Mouse (Mus musculus) urinary bladder, postnatal 4 days (tissue): Measurements from ENCODE around the gene Slc35e3.

Source experiments
- DNase-seq, 2 experiments: peaks; one replicate each; pipeline ENCODE4 v3.0.0; 2021 to 2022; ENCODE audit warnings: low spot score in 2 of 2

The Slc35e3 gene

DNA sequence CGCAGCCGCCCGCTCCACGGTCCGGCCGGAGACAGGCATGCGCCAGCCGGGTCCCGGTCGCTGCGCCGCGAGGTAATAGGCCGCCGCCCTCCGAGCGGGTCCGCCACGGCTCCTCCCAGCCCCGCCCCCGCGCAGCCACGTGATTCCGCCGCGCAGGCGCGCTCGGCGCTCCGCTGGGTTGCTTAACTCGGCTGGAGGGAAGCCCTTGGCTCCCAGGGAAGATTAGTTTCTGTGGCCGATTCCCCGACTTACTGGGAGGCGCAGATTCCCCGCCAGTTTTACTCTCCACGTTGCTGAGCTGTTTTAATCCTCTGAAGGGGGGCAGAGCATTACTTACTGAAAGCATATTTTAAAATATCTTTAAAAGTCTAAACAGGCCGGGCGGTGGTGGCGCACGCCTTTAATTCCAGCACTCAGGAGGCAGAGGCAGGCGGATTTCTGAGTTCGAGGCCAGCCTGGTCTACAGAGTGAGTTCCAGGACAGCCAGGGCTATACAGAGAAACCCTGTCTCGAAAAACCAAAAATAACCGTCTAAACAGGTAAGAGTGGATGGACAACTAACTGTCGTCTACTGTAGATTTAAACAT lies at the start of gene Slc35e3:
Gene Slc35e3 (minus strand): TSS at position 69 of the 587 bp plus-strand sequence.
- DNase-seq, result peak; percentile 96 to 97

DNA sequence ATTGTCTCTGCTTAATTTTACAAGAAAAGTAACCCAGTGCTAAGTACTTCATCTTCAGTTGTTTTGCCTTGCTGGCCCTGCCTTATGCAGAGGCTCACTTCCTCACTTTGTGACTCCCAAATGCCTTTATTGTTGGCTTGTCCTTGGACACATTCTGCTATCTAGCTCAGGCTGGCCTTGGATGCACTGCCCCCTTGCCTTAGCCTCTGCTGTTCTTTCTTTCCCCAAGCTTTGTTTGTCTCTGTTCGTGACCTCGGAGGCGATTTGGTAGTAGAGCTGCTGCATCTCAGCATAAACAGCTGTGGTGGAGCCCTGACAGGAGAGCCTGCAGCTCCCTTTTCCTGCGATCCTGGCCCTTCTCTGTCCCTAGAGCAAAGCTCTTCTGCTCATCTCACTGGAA lies 49.0 kb upstream of the Slc35e3 start:
- DNase-seq, result peak in 1 of 2 experiments; percentile 20

DNA sequence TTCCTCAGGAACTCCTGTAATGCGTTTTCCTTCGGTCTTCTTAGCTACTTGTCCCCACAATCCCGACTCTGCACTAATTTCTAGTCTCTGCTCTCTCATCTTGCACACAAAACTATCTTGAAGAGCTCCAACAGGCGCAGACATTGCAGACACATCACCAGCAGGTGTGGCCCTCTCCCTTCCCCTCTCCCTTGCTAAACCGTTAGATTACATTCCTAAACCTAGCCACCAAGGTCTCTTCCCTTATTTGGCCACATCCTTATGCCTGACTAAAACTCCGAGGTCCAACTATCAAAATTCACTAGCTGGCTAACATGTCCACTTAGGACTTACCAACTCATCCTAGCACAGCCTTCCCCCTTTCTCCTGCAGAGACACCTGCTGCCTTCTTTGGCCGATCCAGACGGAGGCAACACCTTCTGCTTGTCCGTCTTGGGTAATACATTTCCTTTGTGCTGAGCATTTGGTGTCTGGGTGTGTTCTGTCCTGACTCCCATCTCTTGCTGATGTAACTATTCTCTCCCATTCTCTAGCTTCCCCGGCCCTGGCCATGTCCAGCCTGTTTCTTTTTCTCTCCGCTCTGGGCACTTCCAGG lies 47.4 kb upstream of the Slc35e3 start:
- DNase-seq, result peak in 1 of 2 experiments; percentile 35

DNA sequence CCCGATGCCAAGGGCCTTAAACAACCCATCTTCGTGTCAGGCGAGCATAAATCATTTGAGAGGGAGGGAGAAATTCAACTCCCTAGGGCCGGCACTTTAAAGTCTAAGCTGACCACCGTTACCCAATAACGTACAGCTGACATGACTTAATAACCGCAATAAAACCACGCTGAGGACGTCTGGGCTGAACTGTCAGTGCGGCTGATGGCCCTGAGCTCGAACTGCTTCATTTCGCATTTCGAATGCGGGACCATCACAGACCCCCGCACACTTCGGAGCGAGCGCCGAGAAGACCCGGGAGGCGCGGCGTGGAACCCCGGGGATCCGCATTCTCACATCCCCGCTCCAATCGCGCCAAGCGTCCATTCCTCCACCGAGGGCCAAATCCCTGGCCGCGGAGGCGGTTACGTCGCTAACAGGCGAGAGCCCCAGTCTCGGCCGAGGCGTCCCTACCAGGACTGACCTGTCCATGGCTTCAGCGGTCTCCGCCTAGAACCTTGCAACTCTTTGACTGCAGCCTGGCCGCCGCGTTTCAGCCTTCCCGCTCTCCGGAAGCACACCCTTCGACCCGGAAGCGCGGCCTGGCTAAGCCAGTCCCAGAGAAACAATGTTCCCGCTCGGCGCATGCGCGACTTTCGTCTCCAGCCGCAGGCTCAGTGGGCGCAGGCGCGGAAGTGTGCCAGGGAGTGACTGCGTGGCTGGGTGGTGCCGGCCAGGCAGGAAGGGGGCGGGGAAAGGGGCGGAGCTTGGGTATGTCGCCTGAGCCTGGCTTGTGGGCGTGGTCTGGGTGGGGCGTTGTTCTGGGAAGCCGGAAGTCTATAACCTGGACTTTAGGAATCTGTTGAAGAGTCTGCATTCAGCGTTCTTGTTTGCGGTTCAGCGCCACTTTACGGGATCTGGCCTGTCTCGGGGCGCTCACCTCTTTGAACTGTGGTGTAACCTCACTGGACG lies 46.3 kb upstream of the Slc35e3 start, which contains the start of gene Nup107:
Gene Nup107 (minus strand): TSS at position 565 of the 951 bp plus-strand sequence.
- peak; percentile 100 for DNase-seq

DNA sequence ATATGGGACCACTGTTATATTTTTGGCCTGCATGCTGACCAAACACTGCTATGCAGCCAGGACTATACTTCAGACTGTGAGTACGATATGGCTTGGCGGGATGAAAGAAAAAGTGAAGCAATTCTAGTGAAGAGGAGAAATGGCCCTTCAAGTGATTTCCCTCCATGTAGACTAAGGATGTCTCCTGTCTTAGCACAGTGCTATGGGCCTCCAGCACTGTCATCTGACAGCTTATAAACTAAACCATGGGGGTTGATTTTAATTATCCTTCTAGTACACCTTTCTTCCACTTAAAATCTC lies 45.0 kb upstream of the Slc35e3 start:
- no peak for DNase-seq

DNA sequence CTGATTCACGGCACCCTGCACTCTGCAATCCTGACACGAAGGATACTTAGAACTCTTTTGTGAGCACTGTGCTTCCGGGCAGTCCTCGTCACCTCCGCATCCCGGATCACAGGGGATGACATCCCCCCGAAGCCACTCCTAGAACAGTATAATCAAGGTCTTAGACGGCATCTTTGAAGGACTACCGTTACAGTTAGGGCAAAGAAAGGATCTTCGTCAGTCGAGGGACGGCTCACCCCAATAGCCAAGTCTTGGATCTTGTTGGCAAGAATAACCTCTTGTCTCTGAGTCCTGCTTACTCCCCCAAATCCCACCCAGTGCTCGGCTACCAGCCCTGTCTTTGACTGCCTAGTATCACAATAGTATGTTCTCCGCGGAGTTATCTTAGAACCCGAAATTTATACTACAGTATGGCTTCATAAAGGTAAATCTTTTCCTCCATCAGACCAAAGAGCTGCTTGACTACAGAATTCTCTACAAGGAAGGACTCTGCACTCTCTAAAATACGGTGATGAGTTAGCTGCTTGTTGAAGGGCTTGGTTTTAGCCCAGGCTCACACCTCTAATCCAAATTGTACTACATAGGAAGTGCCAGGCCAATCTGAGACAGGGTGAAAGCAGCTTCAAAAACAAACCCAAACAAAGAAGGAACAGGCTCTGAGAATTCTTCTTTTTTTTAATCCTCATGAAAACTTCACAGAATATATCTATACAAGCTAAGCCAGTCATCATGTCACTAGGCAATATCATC lies 44.4 kb upstream of the Slc35e3 start:
- DNase-seq, result no peak

DNA sequence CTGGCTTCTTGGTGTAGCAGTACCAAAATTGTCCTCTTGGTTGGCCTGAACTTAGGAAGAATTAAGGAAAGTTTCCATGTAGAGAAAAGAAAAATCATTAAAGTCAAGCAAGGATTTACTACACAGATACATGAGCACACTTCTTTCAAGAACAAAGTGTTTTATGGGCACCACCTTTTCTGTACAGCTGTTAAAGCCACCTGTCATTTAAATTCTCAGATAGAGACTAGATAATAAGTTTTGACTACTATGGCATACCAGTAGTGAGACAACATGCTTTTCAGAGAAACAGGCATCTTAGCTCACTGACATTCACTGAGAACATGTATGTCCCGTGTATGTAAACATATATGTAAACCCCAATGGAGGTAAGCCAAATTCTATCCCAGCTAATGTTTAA lies 43.8 kb upstream of the Slc35e3 start:
- DNase-seq, result no peak

DNA sequence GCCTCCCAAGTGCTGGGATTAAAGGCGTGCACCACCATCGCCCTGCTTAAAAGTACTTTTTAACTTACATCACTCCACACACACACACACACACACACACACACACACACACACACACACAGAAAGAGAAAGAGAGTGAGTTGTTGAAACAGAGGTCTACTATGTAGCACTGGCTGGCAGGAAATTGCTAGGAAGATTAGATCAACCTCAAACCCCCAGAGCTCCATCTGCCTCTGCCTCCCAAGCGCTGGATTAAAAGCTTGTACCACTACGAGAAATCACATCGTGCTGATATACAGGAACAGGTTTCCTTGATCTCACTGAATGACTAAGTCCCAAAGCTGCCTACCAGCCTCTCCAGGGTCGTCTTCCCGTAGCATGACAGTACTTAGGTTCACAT lies 38.5 kb upstream of the Slc35e3 start:
- no peak for DNase-seq

DNA sequence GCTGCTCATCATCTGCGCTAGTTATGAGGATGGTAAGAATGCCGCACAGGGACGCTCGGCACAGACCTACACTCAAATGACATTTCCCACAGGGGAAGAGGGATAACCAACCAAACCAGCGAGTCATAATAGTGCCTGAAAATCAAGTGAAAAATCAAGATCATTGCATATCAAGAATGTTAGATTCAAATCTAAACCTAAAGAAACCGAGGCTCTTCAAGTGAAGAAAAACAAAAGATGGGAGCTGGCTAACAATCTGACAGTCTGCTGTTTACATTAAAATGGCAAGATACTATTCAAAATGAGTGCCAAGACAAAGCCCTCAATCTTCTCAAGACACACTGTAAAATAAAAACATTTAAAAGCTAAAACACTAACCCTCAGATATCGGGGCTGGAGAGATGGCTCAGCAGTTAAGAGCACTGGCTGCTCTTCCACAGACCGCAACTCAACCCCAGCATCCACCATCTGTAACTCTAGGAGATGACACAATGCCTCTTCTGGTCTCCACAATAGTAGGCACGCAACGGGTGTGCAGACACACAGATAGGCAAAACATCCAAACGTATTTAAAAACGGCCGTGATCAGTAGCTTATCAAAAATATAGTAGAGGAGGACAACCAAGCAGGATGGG lies 37.7 kb upstream of the Slc35e3 start:
- no peak for DNase-seq

DNA sequence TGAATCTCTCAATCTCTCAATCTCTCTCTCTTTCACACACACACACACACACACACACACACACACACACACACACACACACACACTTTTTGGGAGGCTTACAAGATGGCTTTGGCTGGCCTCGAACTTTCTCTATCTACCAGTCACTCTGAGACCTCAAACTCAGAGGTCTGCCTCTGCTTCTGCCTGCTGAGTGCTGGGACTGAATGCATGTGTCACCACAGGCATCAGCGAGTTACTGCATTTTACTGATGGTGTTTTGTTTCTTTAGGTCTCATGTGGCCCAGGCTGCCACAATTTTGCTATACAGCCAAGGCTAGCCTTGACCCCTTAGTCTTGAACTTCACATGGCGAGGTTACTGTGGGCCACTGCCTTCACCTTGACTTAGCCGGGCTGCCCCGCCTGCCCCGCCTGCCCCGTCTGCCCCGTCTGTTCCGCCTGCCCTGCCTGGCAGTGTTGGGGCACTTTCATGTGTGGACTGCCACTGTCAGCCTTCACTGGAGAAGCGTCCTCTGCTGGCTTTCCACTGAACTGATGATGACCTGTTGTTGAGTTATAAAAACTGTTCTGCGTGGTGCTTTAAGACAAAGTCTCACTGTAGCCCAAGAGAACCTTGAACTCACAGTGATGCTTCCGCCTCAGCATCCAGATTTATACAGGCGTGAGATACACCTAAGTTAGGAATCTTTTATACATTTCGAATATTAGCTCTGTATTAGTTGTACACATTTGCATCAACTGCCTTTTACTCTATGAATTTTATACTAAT lies 36.5 kb upstream of the Slc35e3 start:
- DNase-seq, result no peak

DNA sequence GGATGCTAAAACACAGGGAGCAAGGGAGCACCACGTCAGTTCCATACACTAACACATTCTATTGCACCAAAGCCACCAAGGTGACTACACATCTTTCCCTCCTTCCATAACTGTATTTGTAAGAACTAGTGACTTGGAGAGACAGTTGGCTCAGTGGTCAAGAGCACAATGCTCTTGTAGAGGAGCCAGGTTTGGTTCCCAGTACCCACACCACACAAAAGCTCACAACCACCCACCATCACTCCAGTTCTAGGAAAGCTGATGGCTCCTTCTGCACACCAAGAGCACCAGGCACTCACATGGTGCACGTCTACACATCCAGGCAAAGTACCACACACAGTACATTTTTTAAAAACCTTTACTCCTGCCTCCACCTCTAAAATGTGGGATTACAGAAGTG lies 35.9 kb upstream of the Slc35e3 start:
- DNase-seq, result no peak

DNA sequence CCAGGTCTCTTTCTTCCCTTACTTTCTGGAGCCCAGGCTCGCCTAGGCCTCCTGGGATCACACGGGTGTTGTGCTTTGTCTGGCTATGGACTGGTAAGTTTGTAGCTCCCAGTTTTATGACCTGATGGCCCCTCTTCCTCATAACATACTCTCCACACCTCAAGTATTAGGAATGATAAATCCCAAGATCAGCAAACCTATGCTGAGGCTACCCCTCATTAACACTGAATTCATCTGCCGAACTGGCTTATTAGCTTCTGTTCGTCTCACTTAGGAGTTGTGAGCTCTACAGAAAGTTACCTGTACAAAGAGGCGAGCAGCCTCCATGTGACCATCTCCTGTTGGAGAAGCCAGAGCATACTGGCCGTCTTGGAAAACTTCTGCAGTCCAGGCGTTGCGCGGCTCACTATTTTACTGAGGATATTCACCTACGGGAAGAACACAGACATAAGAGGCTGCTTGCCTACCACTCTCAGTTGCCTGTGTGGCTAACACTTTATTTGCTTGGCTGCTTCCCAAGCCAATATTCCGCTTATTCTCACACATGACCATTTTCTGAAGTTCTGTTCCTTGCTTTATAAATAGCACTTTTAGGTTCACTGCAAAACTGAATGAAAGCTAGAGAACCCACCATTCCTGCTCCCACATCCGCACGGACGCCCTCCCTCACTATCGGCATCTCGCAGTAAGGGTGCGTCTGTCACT lies 35.0 kb upstream of the Slc35e3 start:
- DNase-seq, result no peak

DNA sequence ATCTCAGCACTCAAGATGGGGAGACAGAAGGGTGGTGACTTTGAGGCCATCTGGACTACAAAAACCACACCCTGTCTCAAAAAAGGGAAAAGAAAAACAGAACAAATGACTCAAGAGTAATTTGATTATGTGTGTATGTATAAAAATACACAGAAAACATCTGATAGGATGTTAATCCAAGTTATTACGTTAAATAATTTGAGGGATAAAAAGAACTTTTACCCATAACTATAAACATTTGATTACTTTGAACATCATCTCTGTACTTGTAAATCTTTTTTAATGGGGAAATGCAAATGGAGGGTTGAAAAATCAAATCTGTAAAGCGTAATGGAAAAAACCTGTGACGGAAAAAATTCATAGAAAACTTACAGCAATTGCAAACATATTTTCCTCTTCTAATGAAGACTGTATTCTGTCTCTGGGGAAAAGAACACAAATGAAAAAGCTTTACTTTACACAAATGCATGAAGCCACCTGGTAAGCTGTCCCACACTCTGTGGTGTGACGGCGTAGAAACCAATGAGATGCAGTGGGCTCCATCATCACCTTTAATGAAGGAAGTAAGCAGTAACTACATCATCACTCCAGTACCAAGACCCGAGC lies 34.2 kb upstream of the Slc35e3 start:
- no peak for DNase-seq

DNA sequence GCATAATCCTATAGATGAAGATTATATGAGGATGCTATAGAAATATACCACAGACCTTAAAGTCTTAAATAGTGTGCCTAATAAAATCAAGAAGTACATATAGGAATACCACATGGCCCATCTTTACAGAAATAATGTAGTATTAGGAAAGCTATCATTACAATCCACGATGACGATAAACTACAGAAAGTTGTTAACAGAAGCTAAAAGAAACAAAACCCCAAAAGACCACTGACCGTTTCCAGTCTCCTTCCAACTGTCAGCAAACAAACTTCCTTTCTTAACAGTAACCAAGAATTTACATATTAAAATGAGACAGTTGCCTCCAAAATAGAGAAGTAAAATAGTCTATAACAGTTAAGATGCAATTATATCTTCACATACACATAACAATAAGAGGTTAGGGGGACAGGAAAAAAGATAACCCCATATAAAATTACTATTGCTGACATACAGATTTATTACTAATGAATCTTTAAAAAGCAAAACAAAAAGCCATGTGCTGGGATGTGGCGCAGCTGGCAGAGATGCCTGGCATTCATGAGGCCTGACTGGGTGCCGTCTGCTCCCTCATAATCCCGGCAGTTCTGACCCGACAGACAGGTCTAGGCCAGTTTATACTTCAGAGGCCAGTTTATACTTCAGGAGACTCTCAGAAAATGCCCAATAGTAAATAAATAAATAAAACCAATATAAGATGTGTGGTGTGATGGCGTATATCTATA lies 33.6 kb upstream of the Slc35e3 start:
- DNase-seq, result no peak

DNA sequence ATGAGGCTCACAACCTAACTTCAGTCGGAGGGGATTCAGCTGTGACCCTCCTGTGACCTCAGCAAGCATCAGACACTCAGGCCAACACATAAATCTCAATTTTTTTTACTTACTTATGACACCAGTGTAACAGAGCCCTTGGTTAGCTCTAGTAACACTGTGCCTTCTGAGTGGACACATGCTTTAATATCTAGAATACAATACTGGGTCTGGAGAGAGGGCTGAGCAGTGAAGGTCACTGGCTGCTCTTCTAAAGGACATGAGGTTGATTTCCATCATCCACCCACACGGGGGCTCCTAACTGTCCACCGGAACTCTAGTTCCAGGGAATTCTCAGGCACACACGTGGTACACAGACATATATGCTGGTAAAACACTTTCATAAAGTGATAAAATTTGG lies 32.8 kb upstream of the Slc35e3 start:
- no peak for DNase-seq

DNA sequence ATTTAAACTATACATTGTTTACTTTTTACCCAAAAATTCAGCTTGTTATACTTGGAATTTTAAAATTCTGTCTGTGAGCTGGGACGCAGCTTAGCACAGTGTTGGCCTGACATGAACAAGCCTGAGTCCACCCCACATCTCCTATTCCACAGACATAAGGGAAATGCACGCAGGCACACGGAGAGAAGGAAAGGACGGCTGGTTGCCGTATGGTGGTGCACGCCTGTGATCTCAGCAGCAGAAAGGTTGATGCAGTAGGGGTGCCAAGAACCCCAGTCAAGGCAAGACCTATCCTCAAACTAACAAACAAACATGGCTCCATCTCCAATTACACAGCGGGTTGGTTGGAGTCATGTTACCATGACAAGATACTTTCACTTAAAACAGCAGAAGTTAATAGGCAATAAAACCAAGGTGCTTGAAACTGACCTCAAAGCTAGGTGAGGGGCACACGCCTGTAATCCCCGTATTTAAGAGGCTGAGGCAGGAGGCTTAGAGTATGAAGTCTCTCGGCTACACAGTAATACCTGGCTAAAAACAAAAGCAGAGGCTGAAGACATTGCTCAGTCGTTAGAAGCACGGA lies 32.3 kb upstream of the Slc35e3 start:
- DNase-seq, result no peak

DNA sequence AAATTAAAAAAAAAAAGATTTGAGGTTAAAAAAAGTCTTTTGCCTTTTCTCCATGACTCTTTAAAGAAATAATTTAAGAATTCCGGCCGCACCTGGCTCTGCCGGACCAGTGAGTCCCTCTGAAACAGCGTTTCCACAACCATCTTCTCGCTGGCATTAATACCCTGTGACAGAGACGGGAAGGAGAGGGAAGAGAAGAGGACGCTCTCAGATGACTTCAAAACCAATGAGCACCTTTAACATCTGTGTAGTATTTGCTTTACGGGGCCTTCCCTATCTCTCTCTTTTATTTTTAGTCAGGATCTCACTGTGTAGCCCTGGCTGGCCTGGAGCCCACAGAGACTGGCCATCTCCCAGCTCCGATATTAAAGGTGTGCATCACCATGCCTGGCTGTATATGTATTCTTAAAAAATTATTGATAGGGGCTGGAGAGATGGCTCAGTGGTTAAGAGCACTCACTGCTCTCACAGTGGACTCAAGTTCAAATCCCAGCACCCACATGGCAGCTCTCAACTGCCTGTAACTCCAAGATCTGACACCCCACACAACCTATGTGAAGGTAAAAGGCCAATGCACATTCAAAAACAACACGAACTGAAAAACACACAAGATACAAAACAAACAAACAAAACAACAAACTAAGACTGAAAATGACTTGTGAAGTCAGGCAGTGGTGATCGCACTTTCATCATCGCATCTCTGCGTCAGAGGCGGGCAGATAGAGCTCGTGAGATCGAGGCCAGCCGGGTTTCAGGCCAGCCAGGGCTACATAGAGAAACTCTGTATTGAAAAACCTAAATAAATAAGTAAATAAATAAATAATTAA lies 31.5 kb upstream of the Slc35e3 start:
- no peak for DNase-seq

DNA sequence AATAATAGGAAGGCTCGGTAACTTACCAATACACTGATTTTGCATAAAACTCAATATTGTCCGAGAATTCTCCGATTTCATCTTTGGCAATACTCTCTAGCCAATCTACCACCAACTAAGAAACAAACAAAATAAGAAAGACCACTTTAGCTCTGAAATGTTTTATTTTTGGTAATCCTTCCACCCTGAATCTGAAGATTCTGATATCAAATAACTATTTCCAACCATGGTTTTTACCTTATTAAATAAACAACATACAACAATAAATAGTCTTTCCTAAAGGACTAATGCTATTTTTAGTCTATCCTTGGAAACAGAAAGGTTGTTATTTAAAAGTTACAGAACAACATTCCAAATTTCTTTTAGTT lies 30.9 kb upstream of the Slc35e3 start:
- no peak for DNase-seq
